In the genomic region with DNA sequence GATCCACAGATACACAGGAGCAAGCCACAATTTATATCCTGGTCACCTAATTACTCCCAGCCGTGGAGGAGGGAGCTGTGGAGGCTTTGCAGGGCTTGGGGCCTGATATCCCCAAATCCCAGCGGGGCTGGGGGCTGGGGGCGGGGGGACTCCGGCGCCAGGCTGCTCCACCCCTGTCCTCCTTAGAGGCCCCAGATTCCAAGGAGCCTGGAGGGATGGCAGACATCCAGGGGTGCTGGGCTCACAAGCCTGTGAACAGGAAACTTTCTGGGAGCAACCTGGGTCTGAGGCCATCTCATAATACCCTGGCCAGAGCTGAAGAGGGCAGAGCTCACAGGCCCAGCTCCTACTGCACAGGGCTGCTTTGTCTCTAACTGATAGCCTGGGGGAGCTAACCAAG, we compare ENCODE assay signal across 9 mouse cellular contexts. TPM values are rescaled to one million over a fixed set of nuclear protein-coding genes. Genes with fewer than 3 reads are reported as not detected.
A peak's percentile ranks its signal among the peaks of the same experiment; 100 is the strongest.
DNase-seq lines count a peak whose midpoint lies in the region; ATAC-seq and TF ChIP-seq lines count a peak whose summit lies in the region.
"Had no signal": no experiment of that assay in that cellular context is flagged by ENCODE, and none has a peak within 500 bp of the region (broad histone marks: within the 10 kb centered on the region; RNA-seq: fewer than 3 reads in every experiment).

No protein-coding gene starts in this region.

- no peak for TF ChIP-seq CTCF in kidney, adult 2 months (conservative IDR thresholded peaks at IDR 0.05; ENCODE audit: insufficient read depth, insufficient read length, low read depth, low read length)

- H3K4me2 ChIP-seq in embryonic facial prominence, embryonic 14.5 days (ENCODE audit: low read depth, low read length) = 0 out of 2 replicates have a peak overlapping the region, but pooled peaks have one; percentile 10
- H3K4me2 ChIP-seq in liver, embryonic 13.5 days = no peak overlapping the region

- no peak overlapping the region for H3K4me3 ChIP-seq in kidney, adult 2 months (ENCODE audit: insufficient read depth, low read depth, low read length)
- H3K4me3 ChIP-seq in embryonic facial prominence, embryonic 14.5 days (ENCODE audit: low read depth, low read length) = no peak overlapping the region
- H3K4me3 ChIP-seq in liver, embryonic 13.5 days (replicated peaks) = no peak overlapping the region

- 50% methylated on average over 5 of the region's 5 CpGs for WGBS in kidney, adult 2 months
- WGBS in embryonic facial prominence, embryonic 14.5 days = 6% methylated on average over 4 of the region's 5 CpGs
- WGBS in liver, embryonic 13.5 days (ENCODE audit: insufficient replicate concordance) = 65% methylated on average over 5 of the region's 5 CpGs

- ATAC-seq in embryonic facial prominence, embryonic 14.5 days (ENCODE audit: low read depth) = peak; percentile 5; the same call in 1 of the 2 replicates
- no peak for ATAC-seq in liver, embryonic 13.5 days (ENCODE audit: low read depth)

- no peak for TF ChIP-seq POLR2A in kidney, adult 2 months (IDR thresholded peaks at IDR 0.05; ENCODE audit: low read depth, low read length)

- no peak overlapping the region for H3K27ac ChIP-seq in kidney, adult 2 months (ENCODE audit: insufficient read depth, low read depth, low read length)
- peak overlapping the region; percentile 68 for H3K27ac ChIP-seq in embryonic facial prominence, embryonic 14.5 days (replicated peaks; ENCODE audit: low read depth, low read length)
- H3K27ac ChIP-seq in liver, embryonic 13.5 days = peak overlapping the region; percentile 29; the same call in 1 of the 2 replicates

- no peaks in the 10 kb centered on the region for H3K9me3 ChIP-seq in embryonic facial prominence, embryonic 14.5 days (ENCODE audit: control insufficient read depth, low read length)
- no peaks in the 10 kb centered on the region for H3K9me3 ChIP-seq in liver, embryonic 13.5 days (replicated peaks)

- H3K27me3 ChIP-seq in kidney, adult 2 months (replicated peaks; ENCODE audit: control insufficient read depth, insufficient read depth, low read length) = no peaks in the 10 kb centered on the region
- no peaks in the 10 kb centered on the region for H3K27me3 ChIP-seq in embryonic facial prominence, embryonic 14.5 days (replicated peaks; ENCODE audit: control insufficient read depth, insufficient read depth, low read length)
- H3K27me3 ChIP-seq in liver, embryonic 13.5 days = peaks cover 27% of the 10 kb centered on the region

- peak; percentile 51 for DNase-seq in adrenal gland, postnatal 10 days
- no peak for DNase-seq in adrenal gland, postnatal 25 days
- peak; percentile 36 for DNase-seq in kidney, adult 2 months
- no peak for DNase-seq in kidney, adult 9 months
- peak; percentile 65 for DNase-seq in embryonic facial prominence, embryonic 14.5 days (ENCODE audit: low spot score)
- DNase-seq in liver, embryonic 13.5 days = no peak
- no peak for DNase-seq in ovary, postnatal 10 days (ENCODE audit: low spot score)
- DNase-seq in frontal cortex, postnatal 14 days (ENCODE audit: low spot score in 2 of 2) = no peak
- DNase-seq: layer of hippocampus, postnatal 36 days had no signal

- H3K9ac ChIP-seq in embryonic facial prominence, embryonic 14.5 days (ENCODE audit: low read depth, low read length) = 0 out of 2 replicates have a peak overlapping the region, but pooled peaks have one; percentile 31
- no peak overlapping the region for H3K9ac ChIP-seq in liver, embryonic 13.5 days

- H3K36me3 ChIP-seq in kidney, adult 2 months (ENCODE audit: control insufficient read depth, insufficient read depth, low read length) = no peaks in the 10 kb centered on the region
- no peaks in the 10 kb centered on the region for H3K36me3 ChIP-seq in embryonic facial prominence, embryonic 14.5 days (ENCODE audit: control insufficient read depth, insufficient read depth, low read length)
- H3K36me3 ChIP-seq in liver, embryonic 13.5 days = no peaks in the 10 kb centered on the region

- H3K4me1 ChIP-seq in kidney, adult 2 months (ENCODE audit: control insufficient read depth, insufficient read depth, low read length) = peaks cover 4% of the 10 kb centered on the region; the same call in 1 of the 2 replicates
- peaks cover 70% of the 10 kb centered on the region for H3K4me1 ChIP-seq in embryonic facial prominence, embryonic 14.5 days (ENCODE audit: control insufficient read depth, insufficient read depth, low read length)
- H3K4me1 ChIP-seq in liver, embryonic 13.5 days (replicated peaks) = peaks cover 49% of the 10 kb centered on the region

RNA-seq across cellular contexts. Expression of gene Gse1, which starts 54.2 kb away (rescaled TPM):
- total RNA-seq in adrenal gland, postnatal 10 days (2021) = 10 to 100 TPM; 27.2 to 42.9 TPM
- 40.1 and 48.8 TPM in 2 replicates for total RNA-seq in adrenal gland, postnatal 25 days (2021)
- 14.8 and 15.6 TPM in 2 replicates for polyA plus RNA-seq in kidney, adult 2 months (2012; rRNA removed)
- polyA plus RNA-seq in embryonic facial prominence, embryonic 14.5 days (2014; fragmentation: Nextera tagmentation; extraction: Ambion mirVana) = 8.7 and 11.3 TPM in 2 replicates
- polyA plus RNA-seq in liver, embryonic 13.5 days (2015; fragmentation: Nextera tagmentation; extraction: Ambion mirVana) = 8.3 and 9.6 TPM in 2 replicates

Comparison
In these comparisons a context has a peak if more than half of its experiments do, and no peak if none do; other contexts are left out.
1. DNase-seq: peak in adrenal gland, postnatal 10 days (single experiment), kidney, adult 2 months (single experiment) and embryonic facial prominence, embryonic 14.5 days (single experiment); none in adrenal gland, postnatal 25 days (single experiment), kidney, adult 9 months (single experiment), liver, embryonic 13.5 days (single experiment), ovary, postnatal 10 days (single experiment) and frontal cortex, postnatal 14 days (0 of 2).